Mouse (Mus musculus) lung, embryonic 16.5 days (tissue): ENCODE measurements around the gene Vps33a. TPM values are rescaled to one million over a fixed set of nuclear protein-coding genes. Genes with fewer than 3 reads are reported as not detected.

Experiments used
- ATAC-seq: fragments of 200-750 bp; cut with Nextera tagmentation; 2 replicates; pipeline ENCODE4 v1.8.0; 2017; ENCODE audit warnings: low read depth, mild to moderate bottlenecking, moderate library complexity
- H3K27ac ChIP-seq: fragments of 300-500 bp; sonication (generic); 2 replicates; pipeline ENCODE4 v1.5.1; 2014; ENCODE audit warnings: mild to moderate bottlenecking, control low read depth, low read length
- H3K27me3 ChIP-seq: fragments of 300-500 bp; sonication (generic); 2 replicates; pipeline ENCODE4 v1.6.1; 2014; ENCODE audit warnings: low read depth, low read length, mixed read lengths; ENCODE audit not compliant: control insufficient read depth, insufficient read depth
- H3K36me3 ChIP-seq: fragments of 300-500 bp; sonication (generic); 2 replicates; pipeline ENCODE4 v1.6.1; 2014; ENCODE audit warnings: low read length; ENCODE audit not compliant: control insufficient read depth, insufficient read depth
- H3K4me1 ChIP-seq: fragments of 300-500 bp; sonication (generic); replicated peaks from 2 replicates; pipeline ENCODE4 v1.6.1; 2014; ENCODE audit warnings: low read length, mixed read lengths; ENCODE audit not compliant: control insufficient read depth, insufficient read depth
- H3K4me2 ChIP-seq: fragments of 300-500 bp; sonication (generic); 2 replicates; pipeline ENCODE4 v1.6.1; 2014; ENCODE audit warnings: low read depth, low read length, control low read depth
- H3K4me3 ChIP-seq: fragments of 300-500 bp; sonication (generic); 2 replicates; pipeline ENCODE4 v1.5.1; 2014; ENCODE audit warnings: mild to moderate bottlenecking, low read length, control low read depth
- H3K9ac ChIP-seq: fragments of 300-500 bp; sonication (generic); 2 replicates; pipeline ENCODE4 v1.6.1; 2014; ENCODE audit warnings: low read length, control low read depth
- H3K9me3 ChIP-seq: fragments of 300-500 bp; sonication (generic); 2 replicates; pipeline ENCODE4 v1.6.1; 2016; ENCODE audit warnings: low read length; ENCODE audit not compliant: control insufficient read depth
- WGBS: fragments of 180-500 bp; shearing (Covaris S2); extraction: QIAGEN DNeasy Blood & Tissue Kit; methylation state at CpG from one replicate; pipeline ENCODE4 v1.1.7; 2014; 5-methylcytosine and 5-hydroxymethylcytosine counted together
- polyA plus RNA-seq: library from polyadenylated mRNA; unstranded; fragments of >200 nt; fragmentation: Nextera tagmentation; extraction: Ambion mirVana; gene quantifications from 2 replicates; pipeline ENCODE4 v1.2.1, GENCODE M21; 2015

Vps33a gene
- polyA plus RNA-seq, 1 experiment from 2014 or later, result 26.9 TPM

DNA sequence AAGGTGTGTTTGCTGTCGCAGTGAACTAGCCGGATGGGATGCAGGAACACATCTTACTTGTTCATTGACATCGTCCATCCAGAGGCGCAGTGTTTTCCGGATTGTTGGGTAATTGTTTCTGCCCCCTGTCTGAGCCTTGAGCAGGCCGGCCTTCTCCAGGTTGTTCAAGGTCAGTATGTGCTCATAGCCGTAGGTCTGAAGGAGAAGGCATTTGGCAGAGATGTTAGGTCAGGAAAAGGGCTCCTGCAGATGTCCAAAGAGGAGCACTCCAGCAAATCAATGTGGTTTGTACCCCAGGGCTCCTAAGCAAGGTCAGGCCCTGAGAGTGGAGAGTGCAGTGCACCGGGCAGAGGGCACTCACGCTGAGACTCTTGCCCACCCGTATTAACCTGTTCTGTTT is 39.0 kb downstream of the Vps33a start:
- no peaks in the 10 kb centered on the region for H3K27me3 ChIP-seq
- WGBS, result 91% methylated on average over 10 of the region's 10 CpGs
- H3K27ac ChIP-seq, result no peak overlapping the region
- no peaks in the 10 kb centered on the region for H3K9me3 ChIP-seq
- H3K4me2 ChIP-seq, result no peak overlapping the region
- H3K4me3 ChIP-seq, result no peak overlapping the region
- ATAC-seq, result no peak
- peaks cover 34% of the 10 kb centered on the region; the same call in 1 of the 2 replicates for H3K36me3 ChIP-seq
- H3K9ac ChIP-seq, result no peak overlapping the region
- H3K4me1 ChIP-seq, result no peaks in the 10 kb centered on the region

DNA sequence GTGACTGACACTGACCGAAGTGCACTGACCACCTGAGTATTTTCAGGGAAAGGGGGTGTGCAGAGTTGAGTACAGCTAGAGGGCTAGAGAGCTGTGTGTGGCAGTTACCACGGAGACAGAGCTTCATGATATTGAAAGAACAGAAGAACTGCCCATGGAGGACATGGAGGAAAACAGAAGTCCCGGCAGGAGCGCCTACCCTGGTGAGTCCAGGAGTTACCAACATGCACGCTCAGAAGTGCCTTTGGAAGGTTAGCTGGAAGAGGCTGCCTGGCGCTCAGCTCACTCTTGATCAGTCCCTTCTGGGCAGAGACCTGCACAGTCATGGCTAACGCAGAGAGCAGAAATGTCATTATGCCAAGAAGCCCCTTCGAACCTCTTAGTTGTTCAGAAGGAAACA is 42.8 kb downstream of the Vps33a start:
- no peaks in the 10 kb centered on the region for H3K27me3 ChIP-seq
- WGBS, result 84% methylated on average over 8 of the region's 8 CpGs
- no peak overlapping the region for H3K4me2 ChIP-seq
- no peaks in the 10 kb centered on the region for H3K4me1 ChIP-seq
- no peak overlapping the region for H3K27ac ChIP-seq
- H3K4me3 ChIP-seq, result no peak overlapping the region
- H3K36me3 ChIP-seq, result peaks cover 27% of the 10 kb centered on the region; the same call in 1 of the 2 replicates
- no peak for ATAC-seq
- H3K9ac ChIP-seq, result no peak overlapping the region
- H3K9me3 ChIP-seq, result no peaks in the 10 kb centered on the region

DNA sequence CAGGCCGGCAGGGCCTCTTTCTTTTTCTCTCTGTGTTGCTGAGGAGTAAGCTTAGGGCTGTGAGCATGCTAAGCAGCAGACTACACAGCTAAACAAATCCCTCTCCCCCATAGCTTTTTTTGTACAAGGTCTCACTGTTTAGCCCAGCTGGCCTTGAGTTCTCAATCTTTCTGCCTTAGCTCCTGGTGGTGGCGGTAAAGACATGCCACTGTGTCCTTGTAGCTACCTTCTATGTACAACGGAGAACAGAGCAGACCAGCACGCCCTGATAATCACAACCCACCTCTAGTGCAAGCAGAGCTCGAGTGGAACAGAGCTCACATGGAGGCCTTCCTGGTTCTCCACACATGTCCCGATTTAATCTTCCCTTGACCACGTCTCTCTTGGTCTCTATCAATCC is 44.2 kb downstream of the Vps33a start:
- Histone ChIP-seq H3K9me3 (no peaks in the 10 kb centered on the region), H3K9ac (no peak overlapping the region), H3K27me3 (no peaks in the 10 kb centered on the region), H3K27ac (no peak overlapping the region), H3K4me1 (peaks cover 4% of the 10 kb centered on the region), H3K4me3 (no peak overlapping the region), H3K4me2 (no peak overlapping the region), H3K36me3 (peaks cover 19% of the 10 kb centered on the region; the same call in 1 of the 2 replicates)
- no peak for ATAC-seq
- WGBS, result 63% methylated on average over 7 of the region's 7 CpGs

DNA sequence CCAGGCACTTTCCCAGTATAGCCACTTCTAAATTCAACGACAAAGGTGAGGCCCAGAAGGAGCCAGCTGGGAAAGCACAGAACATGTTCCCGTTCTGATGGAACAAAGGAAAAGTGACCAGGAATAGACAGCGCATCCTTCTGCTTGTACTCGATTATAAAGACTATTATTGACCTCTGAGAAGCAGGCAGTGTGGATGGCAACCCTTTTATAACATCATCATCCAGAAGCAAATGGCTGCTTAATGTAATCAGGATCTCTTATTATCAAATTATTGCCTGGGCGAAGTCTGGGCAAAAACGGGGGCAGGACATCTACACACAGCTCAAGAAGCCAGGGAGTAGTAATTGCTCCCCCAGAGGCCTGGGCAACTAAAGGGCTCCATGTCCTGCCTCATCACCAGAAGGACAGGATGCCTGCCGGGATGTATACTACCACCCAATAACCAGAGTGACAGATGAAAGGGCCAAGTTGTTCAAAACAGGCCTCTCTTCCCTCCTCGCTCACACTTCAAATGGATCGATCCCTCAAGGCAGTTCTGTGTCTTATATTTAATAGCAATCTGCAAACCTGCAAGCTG is 46.8 kb downstream of the Vps33a start:
- no peak for ATAC-seq
- Histone ChIP-seq H3K27ac (no peak overlapping the region), H3K4me1 (peaks cover 11% of the 10 kb centered on the region), H3K4me2 (no peak overlapping the region), H3K27me3 (no peaks in the 10 kb centered on the region), H3K9ac (no peak overlapping the region), H3K4me3 (no peak overlapping the region), H3K36me3 (peaks cover 5% of the 10 kb centered on the region; the same call in 1 of the 2 replicates), H3K9me3 (no peaks in the 10 kb centered on the region)
- 90% methylated on average over 9 of the region's 9 CpGs for WGBS

DNA sequence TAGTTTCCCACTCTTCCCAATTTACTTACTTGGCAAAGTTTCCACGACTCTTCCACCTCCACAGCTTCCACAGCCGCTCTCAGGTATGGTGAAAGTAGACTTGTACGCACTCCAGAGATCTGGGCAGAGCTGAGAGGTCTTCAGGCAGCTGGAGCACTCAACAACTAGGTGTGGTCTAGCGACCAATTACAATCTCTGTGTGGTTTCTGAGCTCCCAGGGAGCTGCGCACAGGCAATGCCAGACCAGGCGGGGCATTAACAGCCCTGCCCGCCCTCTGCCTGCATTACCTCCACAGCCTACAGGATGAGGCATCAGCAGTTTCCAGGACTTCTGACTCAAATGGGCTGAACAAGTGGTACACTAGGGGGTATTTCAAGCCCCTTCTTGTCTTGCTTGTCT is 47.6 kb downstream of the Vps33a start, which contains the start of gene Gm49027:
Gene Gm49027, minus strand, starts transcription at position 208 of the 400 bp plus-strand sequence.
- H3K27ac ChIP-seq, result no peak within 1 kb of the TSS
- 80% methylated on average over 7 of the region's 7 CpGs for WGBS
- peaks cover 5% of the 10 kb centered on the region; the same call in 1 of the 2 replicates for H3K36me3 ChIP-seq
- ATAC-seq, result no peak
- peak within 1 kb of the TSS; percentile 62 for H3K4me2 ChIP-seq
- H3K9ac ChIP-seq, result no peak within 1 kb of the TSS; the same call in 1 of the 2 replicates
- no peaks in the 10 kb centered on the region for H3K27me3 ChIP-seq
- H3K4me1 ChIP-seq, result peaks cover 11% of the 10 kb centered on the region
- no peaks in the 10 kb centered on the region for H3K9me3 ChIP-seq
- peak within 1 kb of the TSS; percentile 88 for H3K4me3 ChIP-seq

DNA sequence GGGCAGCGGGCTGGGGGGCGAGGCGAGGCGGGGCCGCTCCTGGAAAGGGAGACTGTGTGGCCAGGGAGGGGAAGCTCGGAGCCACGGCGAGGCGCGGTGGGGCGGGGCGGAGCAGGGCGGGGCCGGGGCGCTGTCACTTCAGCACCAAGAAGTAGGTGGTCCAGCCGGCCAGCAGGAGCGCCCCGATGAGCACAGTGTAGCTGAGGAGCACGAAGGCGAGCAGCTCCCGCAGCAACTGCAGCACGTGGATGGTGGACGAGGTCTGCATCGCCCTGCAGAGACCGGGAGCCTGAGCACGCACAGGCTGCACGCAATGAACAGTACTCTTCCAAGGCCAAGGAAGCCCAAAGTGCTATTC is 48.5 kb downstream of the Vps33a start:
- peak; percentile 97 for ATAC-seq
- H3K27me3 ChIP-seq, result no peaks in the 10 kb centered on the region
- peaks cover 5% of the 10 kb centered on the region; the same call in 1 of the 2 replicates for H3K36me3 ChIP-seq
- no peak overlapping the region for H3K27ac ChIP-seq
- H3K4me3 ChIP-seq, result peak overlapping the region; percentile 88
- no peaks in the 10 kb centered on the region for H3K9me3 ChIP-seq
- H3K4me1 ChIP-seq, result peaks cover 11% of the 10 kb centered on the region
- H3K9ac ChIP-seq, result no peak overlapping the region; the same call in 1 of the 2 replicates
- WGBS, result 0% methylated on average over 22 of the region's 27 CpGs
- H3K4me2 ChIP-seq, result peak overlapping the region; percentile 62

DNA sequence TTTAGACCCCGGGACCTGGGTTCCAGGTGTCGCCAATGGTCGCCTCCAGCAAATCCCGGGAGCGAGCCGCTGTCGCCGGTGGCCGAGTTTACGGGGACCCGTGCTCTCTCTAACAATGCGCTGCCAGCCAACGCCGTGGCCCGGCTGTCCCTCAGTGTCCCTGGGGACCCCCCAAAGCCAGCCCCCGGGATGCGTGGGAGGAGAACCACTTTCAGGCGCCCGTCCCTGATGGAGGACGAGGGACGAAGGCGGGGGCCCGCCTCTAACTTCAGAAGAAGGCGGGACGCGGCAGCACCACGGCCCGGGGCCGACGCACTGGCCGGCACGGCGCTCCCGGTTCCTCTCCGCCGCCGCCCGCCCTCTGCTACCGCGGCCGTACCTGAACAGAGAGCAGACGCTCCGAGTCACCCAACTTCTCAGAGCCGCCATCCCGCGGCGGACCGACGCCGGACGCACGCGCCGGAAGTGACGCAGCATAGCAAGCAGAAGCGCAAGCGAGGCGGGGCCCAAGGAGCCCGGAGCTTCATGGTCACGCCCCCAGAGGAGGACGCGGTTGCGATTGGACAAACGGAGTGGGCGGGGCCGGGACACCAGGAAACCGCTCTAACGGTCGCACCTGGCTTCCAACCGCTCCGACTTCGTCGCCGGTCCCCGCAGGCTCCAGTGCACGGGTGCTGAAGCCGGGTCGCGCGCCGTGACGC is 49.0 kb downstream of the Vps33a start, which contains the start of gene Diablo:
Gene Diablo, minus strand, starts transcription at position 485 of the 701 bp plus-strand sequence.
- Histone ChIP-seq H3K27me3 (no peaks in the 10 kb centered on the region), H3K4me3 (peak within 1 kb of the TSS; percentile 88), H3K9me3 (no peaks in the 10 kb centered on the region), H3K27ac (peak within 1 kb of the TSS; percentile 24; the same call in 1 of the 2 replicates), H3K4me2 (peak within 1 kb of the TSS; percentile 68), H3K4me1 (peaks cover 11% of the 10 kb centered on the region), H3K36me3 (no peaks in the 10 kb centered on the region; the same call in 1 of the 2 replicates), H3K9ac (peak within 1 kb of the TSS; percentile 89)
- WGBS, result under 1% methylated on average over 77 of the region's 82 CpGs
- ATAC-seq, result peak; percentile 99

DNA sequence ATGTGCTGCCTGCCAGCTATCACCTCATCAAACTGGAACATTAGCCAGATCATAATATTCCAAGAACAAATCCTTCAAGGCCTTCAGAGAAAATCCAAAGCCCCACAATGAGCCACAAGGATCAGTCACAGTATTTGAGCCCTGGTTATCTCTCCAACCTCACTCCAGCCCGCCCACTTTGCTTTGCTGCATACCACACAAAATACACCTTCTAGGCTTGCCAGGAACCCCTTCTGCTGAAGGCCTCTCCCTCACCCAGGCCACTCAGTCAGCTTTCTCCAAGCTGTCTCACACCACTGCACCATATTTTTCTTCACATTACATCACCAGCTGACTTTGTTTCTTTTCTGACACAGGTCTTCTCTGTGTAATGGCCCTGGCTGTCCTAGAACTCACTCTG is 50.7 kb downstream of the Vps33a start:
- H3K4me2 ChIP-seq, result no peak overlapping the region
- 69% methylated on average over 1 of the region's 1 CpGs for WGBS
- no peak overlapping the region for H3K27ac ChIP-seq
- ATAC-seq, result no peak
- peaks cover 11% of the 10 kb centered on the region for H3K4me1 ChIP-seq
- H3K9me3 ChIP-seq, result no peaks in the 10 kb centered on the region
- H3K9ac ChIP-seq, result no peak overlapping the region
- H3K36me3 ChIP-seq, result peaks cover 5% of the 10 kb centered on the region; the same call in 1 of the 2 replicates
- H3K27me3 ChIP-seq, result no peaks in the 10 kb centered on the region
- no peak overlapping the region for H3K4me3 ChIP-seq

DNA sequence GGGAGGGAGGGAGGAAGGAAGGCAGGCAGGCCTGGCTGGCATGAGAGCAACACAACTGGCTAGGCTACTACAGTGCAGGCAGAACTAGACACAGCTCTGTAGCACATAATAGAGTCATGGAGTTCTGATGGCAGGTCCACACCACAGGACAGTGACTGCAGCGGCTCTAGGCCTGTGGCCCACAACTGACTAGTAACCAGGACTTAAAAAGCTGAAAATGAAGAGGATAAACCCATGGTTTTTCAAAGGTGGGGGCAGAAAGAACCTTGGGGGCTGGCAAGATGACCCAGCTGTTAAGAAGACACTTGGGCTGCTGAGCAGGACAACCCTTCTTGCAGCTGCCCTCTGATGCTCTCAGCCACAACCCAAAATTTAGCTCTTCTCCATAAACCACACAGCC is 51.2 kb downstream of the Vps33a start:
- Histone ChIP-seq H3K27me3 (no peaks in the 10 kb centered on the region), H3K4me2 (no peak overlapping the region), H3K4me1 (peaks cover 11% of the 10 kb centered on the region), H3K27ac (no peak overlapping the region), H3K4me3 (no peak overlapping the region), H3K9me3 (no peaks in the 10 kb centered on the region), H3K9ac (no peak overlapping the region), H3K36me3 (peaks cover 9% of the 10 kb centered on the region; the same call in 1 of the 2 replicates)
- no peak for ATAC-seq
- WGBS, result 74% methylated on average over 1 of the region's 1 CpGs
